Mouse (Mus musculus) layer of hippocampus, postnatal 14 days (tissue): ENCODE measurements around the gene Nsd1. TPM values are rescaled to one million over a fixed set of nuclear protein-coding genes. Genes with fewer than 3 reads are reported as not detected.
A peak's percentile ranks its signal among the peaks of the same experiment; 100 is the strongest.
"Not testable (repeated sequence)": the region's sequence is repeated elsewhere in the genome, so short reads cannot be mapped to it uniquely, and the experiment has no call there.

Experiments used
- DNase-seq, 2 experiments: peaks; one replicate each; pipeline ENCODE4 v3.0.0; 2021 to 2022; ENCODE audit warnings: low spot score in 2 of 2, mixed read lengths in 1 of 2
- total RNA-seq, 2 experiments: library from RNA; stranded (reverse); gene quantifications; 2 replicates each; pipeline ENCODE4 v1.2.3; 2021

The Nsd1 gene
- total RNA-seq, 2 experiments from 2014 or later = 143 to 145 TPM

DNA sequence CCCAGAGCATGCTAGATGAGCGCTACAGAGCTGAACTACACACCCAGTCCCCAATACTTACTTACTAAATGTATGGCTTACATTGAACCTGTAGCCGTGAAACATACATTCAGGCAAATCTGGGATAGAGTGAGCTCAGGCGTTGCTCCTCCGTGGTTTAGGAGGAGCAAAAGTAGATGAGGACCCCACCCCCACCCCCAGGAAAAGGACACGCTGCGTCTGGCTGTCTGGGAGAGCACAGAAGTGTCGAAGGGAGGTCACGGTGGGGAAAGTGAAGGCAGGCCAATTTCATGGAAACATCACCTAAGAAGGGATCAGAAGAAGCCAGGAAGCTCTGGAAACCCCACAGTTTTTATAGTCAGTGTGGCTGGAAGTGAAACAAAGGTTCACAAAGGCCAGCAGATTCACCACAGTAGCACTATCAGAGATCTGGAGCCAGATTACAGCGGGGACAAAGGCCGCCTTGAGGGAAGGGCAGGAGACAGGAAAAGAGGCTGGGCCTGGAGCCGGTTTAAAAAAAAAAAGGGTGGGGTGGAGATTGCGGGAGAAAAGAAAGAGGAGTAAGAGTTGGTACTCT is 20.0 kb upstream of the Nsd1 start:
- DNase-seq = no peak

- DNase-seq = peak; percentile 93 to 94
Observed at GRCm38 (mm10) chr13:55190121-55190868, 19.3 kb upstream of the Nsd1 start.

DNA sequence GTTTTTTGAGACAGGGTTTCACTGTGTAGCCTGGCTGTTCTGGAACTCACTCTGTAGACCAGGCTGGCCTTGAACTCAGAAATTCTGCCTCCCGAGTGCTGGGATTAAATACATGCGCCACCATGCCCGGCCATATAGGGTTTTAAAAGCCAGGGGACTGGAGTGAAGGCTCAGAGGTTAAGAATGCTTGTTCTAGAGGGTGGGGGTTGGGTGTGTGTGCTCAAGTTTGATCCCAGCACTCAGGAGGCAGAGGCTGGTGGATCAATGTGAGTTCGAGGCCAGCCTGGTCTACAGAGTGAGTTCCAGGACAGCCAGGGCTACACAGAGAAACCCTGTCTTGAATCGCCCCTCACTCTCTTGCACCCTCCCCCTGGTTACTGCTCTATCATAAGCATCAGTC is 18.0 kb upstream of the Nsd1 start:
- no peak for DNase-seq

GRCm38 (mm10) chr13:55202758-55203157 is 6.8 kb upstream of the Nsd1 start:
- DNase-seq = not testable (repeated sequence)

DNA sequence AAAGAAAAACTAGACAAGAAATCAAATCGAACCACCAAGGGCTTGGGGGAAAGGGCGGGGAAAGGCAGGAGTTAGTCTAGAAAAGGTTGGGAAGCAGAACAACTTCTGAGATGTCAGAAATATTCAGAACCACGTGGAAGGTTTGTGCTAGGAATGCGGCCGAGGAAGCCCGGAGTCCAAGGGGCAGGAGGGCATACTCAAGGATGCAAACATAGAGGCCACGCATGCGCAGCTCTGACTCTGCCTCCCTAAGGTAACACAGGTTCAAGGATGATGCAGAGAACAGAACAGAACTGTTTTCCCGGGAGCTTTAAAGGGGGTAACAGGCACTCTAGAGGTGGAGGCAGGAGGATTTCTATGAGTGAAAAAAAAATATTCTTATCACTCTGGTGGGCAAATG is 5.8 kb upstream of the Nsd1 start:
- DNase-seq = no peak

DNA sequence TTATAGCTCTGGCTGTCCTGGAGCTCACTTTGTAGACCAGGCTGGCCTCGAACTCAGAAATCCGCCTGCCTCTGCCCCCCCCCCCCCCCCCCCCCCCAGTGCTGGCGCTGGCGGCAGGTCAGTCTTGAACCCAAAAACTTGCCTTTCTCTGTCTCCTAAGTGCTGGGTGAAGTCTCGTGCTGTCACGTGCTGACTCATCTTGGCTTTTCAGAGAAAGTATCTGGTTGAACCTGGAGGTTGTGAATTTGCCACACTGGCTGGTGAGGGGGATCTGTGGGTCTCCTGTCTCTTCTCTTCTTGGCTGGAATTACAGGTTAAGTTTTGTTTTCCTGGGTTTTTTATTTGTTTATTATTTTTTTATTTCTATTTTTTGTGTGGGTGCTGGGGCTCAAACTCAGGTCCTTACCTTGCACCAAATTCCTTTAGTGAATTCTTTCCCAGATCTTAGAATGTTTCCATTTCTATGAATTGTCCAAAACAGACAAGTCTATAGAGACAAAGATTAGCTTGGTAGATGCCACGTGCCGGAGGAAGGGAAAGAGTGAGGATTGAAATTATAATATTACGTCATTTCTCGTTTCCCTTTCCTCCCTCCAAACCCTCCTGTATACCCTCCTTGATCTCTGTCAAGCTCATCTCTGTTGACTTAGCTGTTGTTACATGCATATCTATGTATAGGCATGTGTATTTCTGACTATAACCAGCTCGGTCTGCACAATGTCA is 4.8 kb upstream of the Nsd1 start:
- DNase-seq = no peak

DNA sequence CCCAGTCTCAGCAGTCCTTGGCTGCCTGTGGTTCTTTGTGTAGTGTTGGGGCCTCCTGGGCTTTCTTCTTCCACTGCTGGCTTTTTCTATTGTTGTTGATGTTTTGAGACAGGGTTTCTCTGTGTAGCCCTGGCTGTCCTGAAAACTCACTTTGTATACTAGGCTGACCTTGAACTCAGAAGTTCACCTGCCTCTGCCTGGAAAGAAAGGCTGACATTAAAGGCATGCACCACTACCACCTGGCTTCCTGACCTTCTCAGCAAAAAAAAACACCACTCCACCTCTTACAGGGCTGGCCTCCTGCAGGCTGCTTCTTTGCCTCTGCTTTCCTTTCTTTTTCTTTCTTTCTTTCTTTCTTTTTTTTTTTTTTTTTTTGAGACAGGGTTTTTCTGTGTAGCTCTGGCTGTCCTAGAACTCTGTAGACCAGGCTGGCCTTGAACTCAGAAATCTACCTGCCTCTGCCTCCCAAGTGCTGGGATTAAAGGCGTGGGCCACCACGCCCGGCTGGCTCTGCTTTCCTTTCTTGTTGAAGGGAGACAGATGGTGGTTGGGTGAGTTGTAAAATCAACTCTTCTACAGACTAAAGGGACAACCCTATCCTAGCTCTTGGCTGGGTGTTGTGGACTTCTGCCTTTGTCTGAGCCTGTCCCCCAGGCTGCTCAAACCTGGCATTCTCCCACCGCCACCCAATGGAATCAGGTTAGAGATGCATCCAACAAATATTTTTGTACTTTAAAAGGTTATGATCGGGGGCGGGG is 4.0 kb upstream of the Nsd1 start:
- DNase-seq = no peak

DNA sequence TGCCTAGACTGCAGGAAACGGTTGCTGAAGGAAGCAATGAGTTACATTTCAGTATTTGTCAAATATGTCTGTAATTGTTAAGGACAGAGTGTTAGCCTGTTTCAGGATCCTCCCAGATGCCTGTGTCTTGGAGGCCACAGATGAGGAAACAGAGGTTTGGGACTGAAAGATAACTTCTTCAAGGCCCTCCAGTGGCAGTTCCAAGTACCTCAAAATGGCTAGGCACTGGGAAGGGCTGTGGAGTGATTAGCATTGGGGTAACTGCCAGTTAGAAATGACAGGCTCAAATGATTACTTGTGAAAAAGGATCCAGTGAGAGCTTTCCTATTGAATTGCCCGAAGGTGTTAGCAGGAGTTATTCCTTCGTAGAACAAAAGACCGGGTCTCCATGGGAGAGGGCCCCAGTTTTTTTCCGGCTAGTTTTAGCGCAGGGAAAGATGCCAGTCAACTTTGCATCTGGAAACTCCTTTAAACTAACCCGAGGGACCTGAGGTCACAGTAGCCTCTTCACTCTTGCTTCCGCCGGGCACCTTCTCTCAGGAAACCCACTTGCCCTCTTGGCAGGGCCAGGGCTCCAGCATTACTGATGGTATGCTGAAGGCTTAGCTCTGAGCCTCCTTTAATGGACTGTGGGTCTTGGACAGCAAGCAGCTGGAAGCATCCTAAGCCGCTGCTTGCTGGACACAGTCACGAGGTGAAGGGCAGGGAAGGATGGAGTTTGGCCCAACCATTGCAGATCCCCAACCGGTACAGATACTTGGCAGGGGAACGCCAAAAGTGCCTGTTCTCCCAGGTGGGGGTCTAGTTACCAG is 539 bp upstream of the Nsd1 start:
- DNase-seq = no peak

- peak; percentile 50 to 55 for DNase-seq
Observed at GRCm38 (mm10) chr13:55210193-55210970, 800 bp downstream of the Nsd1 start.

GRCm38 (mm10) chr13:55210971-55211220 is 1.3 kb downstream of the Nsd1 start:
- DNase-seq = peak in 1 of 2 experiments; percentile 84

- DNase-seq = peak; percentile 81 to 84
Observed at GRCm38 (mm10) chr13:55211221-55212010, 1.8 kb downstream of the Nsd1 start.

DNA sequence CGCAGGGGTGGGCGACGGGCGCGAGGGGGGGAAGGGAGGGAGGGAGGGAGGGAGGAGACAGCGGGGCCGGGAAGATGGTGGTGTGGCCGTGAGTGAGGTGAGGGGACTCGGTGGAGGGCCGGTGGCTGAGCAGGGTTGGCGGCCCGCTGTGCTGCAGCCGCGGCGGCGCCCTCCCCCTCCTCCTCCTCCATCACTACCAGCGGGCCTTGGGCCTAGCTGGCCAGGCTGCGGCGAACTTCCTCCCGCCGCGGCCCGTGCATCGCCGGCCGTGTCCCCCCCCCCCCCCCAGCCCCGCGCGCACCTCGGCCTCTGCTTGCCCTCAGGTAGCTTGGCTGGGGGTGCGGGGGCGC is 2.4 kb downstream of the Nsd1 start:
- DNase-seq = no peak

- peak; percentile 51 to 80 for DNase-seq
Observed at GRCm38 (mm10) chr13:55212361-55213137, 3.0 kb downstream of the Nsd1 start.

DNA sequence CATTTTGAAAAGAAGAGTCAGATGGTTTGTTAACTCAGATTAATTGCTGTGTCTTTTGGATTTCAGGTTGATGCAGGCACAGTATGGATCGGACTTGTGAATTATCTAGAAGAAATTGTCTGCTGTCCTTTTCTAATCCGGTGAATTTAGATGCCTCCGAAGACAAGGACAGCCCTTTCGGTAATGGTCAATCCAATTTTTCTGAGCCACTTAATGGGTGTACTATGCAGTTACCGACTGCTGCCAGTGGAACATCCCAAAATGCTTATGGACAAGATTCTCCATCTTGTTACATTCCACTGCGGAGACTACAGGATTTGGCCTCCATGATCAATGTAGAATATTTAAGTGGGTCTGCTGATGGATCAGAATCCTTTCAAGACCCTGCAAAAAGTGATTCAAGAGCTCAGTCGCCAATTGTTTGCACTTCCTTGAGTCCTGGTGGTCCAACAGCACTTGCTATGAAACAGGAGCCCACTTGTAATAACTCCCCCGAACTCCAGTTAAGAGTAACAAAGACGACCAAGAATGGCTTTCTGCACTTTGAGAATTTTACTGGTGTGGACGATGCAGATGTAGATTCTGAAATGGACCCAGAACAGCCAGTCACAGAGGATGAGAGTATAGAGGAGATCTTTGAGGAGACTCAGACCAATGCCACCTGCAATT is 3.7 kb downstream of the Nsd1 start:
- DNase-seq = no peak

GRCm38 (mm10) chr13:55224364-55224763 is 14.8 kb downstream of the Nsd1 start:
- no peak for DNase-seq

- DNase-seq = no peak
Observed at GRCm38 (mm10) chr13:55230701-55231100, 21.1 kb downstream of the Nsd1 start.

DNA sequence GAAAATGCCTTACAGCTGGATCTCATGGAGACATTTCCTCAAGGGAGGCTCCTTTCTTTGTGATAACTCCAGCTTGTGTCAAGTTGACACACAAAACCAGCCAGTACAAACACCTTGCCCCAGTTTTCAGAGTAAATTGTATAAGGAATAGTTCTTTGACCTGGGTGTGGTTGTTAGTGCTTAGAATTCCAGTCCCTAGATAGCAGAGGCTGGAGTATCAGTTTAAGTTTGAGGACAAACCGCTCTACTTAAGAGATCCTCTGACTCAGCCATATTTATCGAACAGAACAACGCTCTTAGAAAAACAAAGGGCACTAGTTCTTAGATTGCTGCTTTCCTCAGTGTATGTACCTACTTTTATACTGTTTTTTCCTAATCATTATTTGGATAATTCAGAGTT is 33.6 kb downstream of the Nsd1 start:
- no peak for DNase-seq
